Mouse (Mus musculus): ENCODE results near the gene Prrt3.

The Prrt3 gene

GRCm38 (mm10) chr6:113487125-113487576, 14.6 kb downstream of the Prrt3 start:
- DNase-seq = peak; percentile 50

GRCm38 (mm10) chr6:113483729-113484128, 18.0 kb downstream of the Prrt3 start:
- peak; percentile 37 for DNase-seq

- peak; percentile 93 for DNase-seq
Observed at GRCm38 (mm10) chr6:113483100-113483615, 18.6 kb downstream of the Prrt3 start, which contains the start of gene Creld1. Creld1 (plus strand) TSS chr6:113483297.

- DNase-seq = peak; percentile 49
Observed at GRCm38 (mm10) chr6:113482477-113483099, 19.1 kb downstream of the Prrt3 start.

GRCm38 (mm10) chr6:113480555-113481373, 21.0 kb downstream of the Prrt3 start:
- DNase-seq = no peak

- no peak for DNase-seq
Observed at GRCm38 (mm10) chr6:113478906-113479305, 22.8 kb downstream of the Prrt3 start.

- DNase-seq = no peak
Observed at GRCm38 (mm10) chr6:113477353-113477752, 24.4 kb downstream of the Prrt3 start.

GRCm38 (mm10) chr6:113473715-113474114, 28.0 kb downstream of the Prrt3 start:
- no peak for DNase-seq

GRCm38 (mm10) chr6:113473246-113473645, 28.5 kb downstream of the Prrt3 start:
- DNase-seq = no peak

GRCm38 (mm10) chr6:113472061-113472460, 29.7 kb downstream of the Prrt3 start:
- DNase-seq = no peak

- DNase-seq = no peak
Observed at GRCm38 (mm10) chr6:113471297-113471936, 30.3 kb downstream of the Prrt3 start, which contains the start of gene Il17rc. Il17rc (plus strand) TSS chr6:113471427.

GRCm38 (mm10) chr6:113469432-113469831, 32.3 kb downstream of the Prrt3 start:
- peak; percentile 73 for DNase-seq

GRCm38 (mm10) chr6:113469021-113469420, 32.7 kb downstream of the Prrt3 start:
- DNase-seq = peak; percentile 90

GRCm38 (mm10) chr6:113468512-113468911, 33.2 kb downstream of the Prrt3 start:
- DNase-seq = no peak

- no peak for DNase-seq
Observed at GRCm38 (mm10) chr6:113465602-113466001, 36.1 kb downstream of the Prrt3 start.

GRCm38 (mm10) chr6:113464040-113464439, 37.7 kb downstream of the Prrt3 start:
- no peak for DNase-seq

GRCm38 (mm10) chr6:113458635-113459034, 43.1 kb downstream of the Prrt3 start:
- DNase-seq = peak; percentile 45

GRCm38 (mm10) chr6:113457952-113458534, 43.7 kb downstream of the Prrt3 start, which contains the start of gene Il17re:
Il17re (plus strand) TSS chr6:113458484.
- DNase-seq = peak; percentile 76

- peak; percentile 39 for DNase-seq
Observed at GRCm38 (mm10) chr6:113455007-113455406, 46.7 kb downstream of the Prrt3 start.

GRCm38 (mm10) chr6:113451839-113452238, 49.9 kb downstream of the Prrt3 start:
- DNase-seq = no peak

- no peak for DNase-seq
Observed at GRCm38 (mm10) chr6:113447639-113448038, 54.1 kb downstream of the Prrt3 start.

GRCm38 (mm10) chr6:113444207-113444965, 57.3 kb downstream of the Prrt3 start:
- no peak for DNase-seq
